Mouse (Mus musculus): ENCODE measurements around the gene Gatad2a. TPM values are rescaled to one million over a fixed set of nuclear protein-coding genes. Genes with fewer than 3 reads are reported as not detected.
"Not testable (repeated sequence)": the region's sequence is repeated elsewhere in the genome, so short reads cannot be mapped to it uniquely, and the experiment has no call there.

Gatad2a gene
- polyA plus RNA-seq, 1 experiment from 2014 or later = 58.9 TPM

DNA sequence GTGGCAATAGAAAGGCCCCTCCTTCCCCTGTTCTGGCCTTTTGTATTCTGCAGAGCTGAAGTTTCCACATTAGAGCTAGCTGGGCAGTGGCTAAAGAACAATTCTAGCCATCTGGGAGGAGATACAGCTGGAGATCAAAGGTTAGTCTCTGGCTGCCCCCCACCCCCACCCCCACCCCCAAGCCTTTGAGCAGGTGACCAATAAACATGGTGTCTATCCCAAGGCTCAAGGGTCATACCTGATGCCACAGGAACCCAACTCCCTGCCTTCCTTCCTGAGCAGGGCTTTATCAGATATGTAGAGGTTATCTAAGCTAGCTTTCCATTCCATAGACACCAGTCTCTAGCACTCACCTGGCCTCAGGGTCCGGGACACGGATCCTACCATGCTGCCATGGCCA, 45.9 kb downstream of the Gatad2a start:
- WGBS = 98% methylated on average over 2 of the region's 2 CpGs
- no peak for DNase-seq (ENCODE audit: low spot score)
- no peak overlapping the region for H3K27ac ChIP-seq

DNA sequence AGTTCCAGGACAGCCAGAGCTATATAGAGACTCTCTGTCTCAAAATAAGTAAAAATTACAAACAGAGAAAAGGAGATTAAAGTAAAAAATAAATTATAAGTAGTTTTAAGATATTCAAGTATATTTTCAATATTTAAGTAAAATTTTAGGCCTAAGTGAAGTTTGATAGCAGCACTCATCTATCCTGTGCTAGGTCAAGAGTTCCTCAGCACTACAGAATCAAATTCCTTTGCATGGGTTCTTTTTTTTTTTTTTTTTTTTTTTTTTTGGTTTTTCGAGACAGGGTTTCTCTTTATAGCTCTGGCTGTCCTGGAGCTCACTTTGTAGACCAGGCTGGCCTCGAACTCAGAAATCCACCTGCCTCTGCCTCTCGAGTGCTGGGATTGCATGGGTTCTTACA, 53.7 kb downstream of the Gatad2a start:
- Histone ChIP-seq H3K4me1 (peaks cover 31% of the 10 kb centered on the region), H3K36me3 (peaks cover 58% of the 10 kb centered on the region)
- H3K27ac ChIP-seq; DNase-seq (ENCODE audit: low spot score); H3K9me3 ChIP-seq (replicated peaks); H3K4me3 ChIP-seq; H3K27me3 ChIP-seq (ENCODE audit: low read depth, poor library complexity, severe bottlenecking): not testable (repeated sequence)
- WGBS = 93% methylated on average over 3 of the region's 3 CpGs

More for the DNA sequence above, 45.9 kb downstream of the Gatad2a start:
- peaks cover 57% of the 10 kb centered on the region for H3K36me3 ChIP-seq
- H3K4me3 ChIP-seq = no peak overlapping the region
- no peaks in the 10 kb centered on the region for H3K27me3 ChIP-seq (ENCODE audit: low read depth, poor library complexity, severe bottlenecking)
- H3K9me3 ChIP-seq (replicated peaks) = no peaks in the 10 kb centered on the region
- no peaks in the 10 kb centered on the region; the same call in 1 of the 2 replicates for H3K4me1 ChIP-seq

DNA sequence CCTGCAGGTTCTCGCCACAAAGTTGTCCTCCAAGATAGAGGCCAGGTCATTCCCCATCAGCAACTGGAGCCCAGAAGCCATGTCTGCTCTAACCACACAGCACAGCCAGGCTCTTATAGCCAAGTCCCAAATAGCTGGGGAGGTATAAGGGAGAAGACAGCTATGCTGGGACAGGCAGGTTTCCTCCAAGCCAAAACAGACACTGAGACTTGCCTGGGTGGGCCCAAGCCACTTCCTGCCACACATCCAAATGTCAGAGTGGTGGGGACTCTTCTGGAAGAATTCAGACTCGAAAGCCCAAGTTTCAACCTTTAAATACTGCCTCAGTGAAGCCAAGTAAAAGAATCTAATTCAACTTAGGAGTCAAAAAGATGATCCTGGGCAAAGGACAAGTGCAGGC, 55.8 kb downstream of the Gatad2a start:
- H3K4me3 ChIP-seq = no peak overlapping the region
- H3K36me3 ChIP-seq = peaks cover 52% of the 10 kb centered on the region
- H3K4me1 ChIP-seq = peaks cover 37% of the 10 kb centered on the region
- WGBS = 90% methylated on average over 2 of the region's 2 CpGs
- H3K27me3 ChIP-seq (ENCODE audit: low read depth, poor library complexity, severe bottlenecking) = no peaks in the 10 kb centered on the region
- peak overlapping the region; percentile 32; the same call in 1 of the 2 replicates for H3K27ac ChIP-seq
- no peaks in the 10 kb centered on the region for H3K9me3 ChIP-seq (replicated peaks)
- no peak for DNase-seq (ENCODE audit: low spot score)

DNA sequence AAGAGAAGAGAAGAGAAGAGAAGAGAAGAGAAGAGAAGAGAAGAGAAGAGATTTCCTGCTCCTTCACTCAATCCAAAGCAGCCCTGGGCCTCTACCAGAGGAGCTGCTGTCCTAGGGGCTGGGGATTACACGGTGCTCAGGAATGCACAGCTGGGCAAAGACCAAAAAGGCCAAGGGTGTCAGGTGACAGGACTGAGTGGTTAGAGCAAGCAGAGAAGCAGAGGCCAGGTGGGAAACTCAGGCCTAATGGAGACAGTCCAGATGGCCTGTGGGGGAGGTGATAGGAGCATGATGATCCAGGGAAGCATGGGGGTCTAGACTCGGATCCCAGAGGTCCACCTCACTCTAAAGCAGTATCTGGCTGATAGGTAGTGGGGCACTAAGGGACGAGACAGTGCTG, 56.6 kb downstream of the Gatad2a start:
- peak overlapping the region; percentile 32; the same call in 1 of the 2 replicates for H3K27ac ChIP-seq
- no peaks in the 10 kb centered on the region for H3K27me3 ChIP-seq (ENCODE audit: low read depth, poor library complexity, severe bottlenecking)
- 33% methylated on average over 3 of the region's 3 CpGs for WGBS
- peak; percentile 64 for DNase-seq (ENCODE audit: low spot score)
- H3K9me3 ChIP-seq (replicated peaks) = no peaks in the 10 kb centered on the region
- H3K4me3 ChIP-seq = no peak overlapping the region
- peaks cover 56% of the 10 kb centered on the region for H3K36me3 ChIP-seq
- peaks cover 37% of the 10 kb centered on the region for H3K4me1 ChIP-seq

DNA sequence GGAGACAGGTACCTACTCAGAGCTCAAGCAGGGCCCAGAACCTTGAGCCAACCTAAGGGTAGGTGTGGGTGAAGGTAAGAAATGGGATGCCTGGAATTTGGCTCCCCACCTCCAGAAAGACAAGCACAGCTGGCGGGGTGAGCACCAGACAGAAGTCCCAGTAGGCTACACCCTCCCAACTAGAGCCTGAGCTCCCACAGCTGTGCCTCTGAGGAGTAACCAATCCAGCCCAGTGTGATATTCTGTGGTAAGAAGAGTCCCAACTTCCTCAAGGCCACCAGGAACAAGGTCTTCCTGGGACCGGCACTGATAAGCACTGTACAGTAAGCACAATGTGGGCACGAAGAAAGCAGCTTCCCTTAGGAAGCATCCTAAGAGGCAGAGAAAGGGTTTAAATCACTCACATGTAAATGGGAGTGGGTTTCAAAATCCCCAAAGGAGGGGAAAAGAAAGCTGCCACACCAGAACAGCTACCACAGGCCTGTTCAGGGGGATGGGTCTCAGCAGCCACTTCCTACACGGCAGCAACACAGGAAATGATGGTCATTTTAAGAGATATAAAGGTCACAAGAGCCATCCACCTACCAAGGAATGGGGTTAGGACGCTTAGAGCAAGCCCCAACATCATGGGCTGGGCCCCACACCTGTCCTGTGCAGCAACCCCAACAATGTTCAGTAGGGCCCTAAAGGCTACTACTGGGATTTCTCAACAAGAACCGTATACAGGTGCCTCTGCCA, 57.8 kb downstream of the Gatad2a start:
- Histone ChIP-seq H3K4me1 (peaks cover 33% of the 10 kb centered on the region), H3K27ac (peak overlapping the region; percentile 16), H3K4me3 (no peak overlapping the region), H3K27me3 (ENCODE audit: low read depth, poor library complexity, severe bottlenecking) (no peaks in the 10 kb centered on the region), H3K36me3 (peaks cover 63% of the 10 kb centered on the region), H3K9me3 (replicated peaks) (no peaks in the 10 kb centered on the region)
- DNase-seq (ENCODE audit: low spot score) = no peak
- WGBS = 88% methylated on average over 6 of the region's 6 CpGs

DNA sequence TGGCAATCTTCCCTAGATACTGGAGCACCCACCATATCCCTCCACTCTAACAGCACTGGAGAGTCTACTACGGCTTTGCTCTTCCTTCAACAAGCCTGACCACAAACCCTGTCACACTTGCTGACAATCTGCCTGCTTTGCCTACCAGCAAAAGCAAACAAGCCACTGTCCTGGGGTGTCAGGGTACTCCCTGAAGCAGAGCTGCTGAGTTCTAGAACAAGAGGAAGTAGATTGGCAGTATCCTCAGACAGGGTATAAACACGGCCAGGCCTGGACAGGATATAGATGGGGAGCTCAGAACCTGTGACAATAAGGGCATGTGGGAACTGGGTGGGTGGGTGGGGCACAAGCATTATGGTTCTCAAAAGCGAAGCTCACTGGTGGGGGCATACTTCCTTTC, 58.7 kb downstream of the Gatad2a start:
- Histone ChIP-seq H3K36me3 (peaks cover 67% of the 10 kb centered on the region), H3K27me3 (ENCODE audit: low read depth, poor library complexity, severe bottlenecking) (no peaks in the 10 kb centered on the region), H3K4me1 (peaks cover 33% of the 10 kb centered on the region), H3K4me3 (no peak overlapping the region), H3K9me3 (replicated peaks) (no peaks in the 10 kb centered on the region), H3K27ac (no peak overlapping the region)
- 89% methylated on average over 3 of the region's 3 CpGs for WGBS
- DNase-seq (ENCODE audit: low spot score) = no peak

DNA sequence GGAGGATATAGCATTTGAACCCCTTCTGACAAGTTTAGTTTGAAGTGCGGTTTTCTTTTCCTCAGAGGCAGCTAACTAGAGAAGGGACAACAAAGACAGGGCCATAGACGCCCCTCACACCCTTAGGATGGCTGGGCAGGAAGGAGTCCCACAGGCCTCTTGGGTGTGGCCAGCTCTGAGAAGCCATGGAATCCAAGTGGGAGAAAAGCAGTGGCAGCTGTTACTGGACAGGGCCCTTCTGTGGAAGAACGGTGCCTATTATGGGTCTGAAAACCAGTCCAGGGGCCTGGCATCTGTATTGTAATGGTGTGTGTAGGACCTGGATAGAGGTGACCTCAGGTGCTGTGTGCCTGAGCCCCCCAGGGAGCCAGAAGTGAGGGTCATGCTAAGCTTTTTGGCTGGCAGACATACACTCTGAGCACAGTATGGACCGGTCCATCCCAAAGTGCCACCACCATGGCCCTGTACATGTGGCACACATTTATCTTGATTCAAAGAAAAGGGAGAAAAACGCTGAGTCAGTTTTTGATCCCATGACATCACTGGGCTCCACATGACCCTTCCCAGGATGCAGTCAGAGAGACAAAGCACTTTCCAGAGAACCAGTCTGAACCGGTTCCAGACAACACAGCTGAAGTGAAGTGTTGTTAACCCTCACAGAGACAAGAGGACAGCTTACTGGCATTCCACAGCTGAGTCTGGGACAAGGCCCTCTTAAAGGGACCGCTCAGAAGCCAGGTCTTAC, 60.0 kb downstream of the Gatad2a start:
- Histone ChIP-seq H3K27ac (0 out of 2 replicates have a peak overlapping the region, but pooled peaks have one; percentile 27), H3K9me3 (replicated peaks) (no peaks in the 10 kb centered on the region), H3K27me3 (ENCODE audit: low read depth, poor library complexity, severe bottlenecking) (no peaks in the 10 kb centered on the region), H3K4me1 (peaks cover 33% of the 10 kb centered on the region), H3K36me3 (peaks cover 76% of the 10 kb centered on the region), H3K4me3 (no peak overlapping the region)
- DNase-seq (ENCODE audit: low spot score) = no peak
- 72% methylated on average over 7 of the region's 7 CpGs for WGBS

DNA sequence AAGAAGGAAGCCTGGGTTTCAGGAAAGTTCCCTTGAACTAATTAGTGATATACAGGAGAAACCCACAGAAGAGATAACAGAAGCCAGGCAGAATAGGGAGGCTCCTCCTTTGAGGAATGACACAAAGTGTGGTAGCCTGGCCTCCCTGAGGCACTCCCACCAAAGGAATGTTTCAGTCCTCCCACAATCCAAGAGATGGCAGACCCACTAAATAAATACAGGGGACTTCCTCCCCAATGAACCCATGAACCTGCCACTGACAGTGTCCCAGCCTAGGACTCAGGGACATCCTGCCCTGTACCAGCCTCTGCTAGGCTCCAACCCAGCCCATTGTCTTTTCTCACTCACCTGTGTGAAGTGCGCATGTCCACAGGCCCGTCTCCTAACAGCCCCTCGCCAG, 60.8 kb downstream of the Gatad2a start:
- no peaks in the 10 kb centered on the region for H3K9me3 ChIP-seq (replicated peaks)
- H3K27ac ChIP-seq = no peak overlapping the region
- 95% methylated on average over 3 of the region's 3 CpGs for WGBS
- no peak for DNase-seq (ENCODE audit: low spot score)
- H3K27me3 ChIP-seq (ENCODE audit: low read depth, poor library complexity, severe bottlenecking) = no peaks in the 10 kb centered on the region
- peaks cover 29% of the 10 kb centered on the region for H3K4me1 ChIP-seq
- H3K4me3 ChIP-seq = no peak overlapping the region
- peaks cover 79% of the 10 kb centered on the region for H3K36me3 ChIP-seq

DNA sequence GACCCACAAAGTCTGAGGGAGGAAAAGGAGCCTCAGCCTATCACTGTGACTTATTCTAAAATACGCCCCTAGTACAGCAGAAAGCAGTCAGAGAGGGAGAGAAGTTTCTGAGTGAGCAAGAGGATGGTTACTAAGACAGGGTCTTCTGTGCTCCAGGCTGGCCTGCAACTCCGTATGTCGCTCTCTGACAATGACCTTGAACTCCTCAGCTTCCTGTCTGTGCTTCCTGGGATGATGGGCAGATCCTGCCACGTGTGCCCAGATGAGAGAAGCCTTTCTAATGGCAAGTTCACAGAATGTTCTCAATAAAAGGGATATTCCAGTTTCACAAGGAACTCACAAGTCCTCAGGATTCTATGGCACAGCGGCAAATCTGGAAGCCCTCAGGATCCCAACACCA, 61.6 kb downstream of the Gatad2a start:
- Histone ChIP-seq H3K4me1 (peaks cover 20% of the 10 kb centered on the region), H3K27ac (no peak overlapping the region), H3K36me3 (peaks cover 74% of the 10 kb centered on the region), H3K4me3 (no peak overlapping the region), H3K9me3 (replicated peaks) (no peaks in the 10 kb centered on the region), H3K27me3 (ENCODE audit: low read depth, poor library complexity, severe bottlenecking) (no peaks in the 10 kb centered on the region)
- WGBS = 91% methylated on average over 5 of the region's 5 CpGs
- DNase-seq (ENCODE audit: low spot score) = no peak

DNA sequence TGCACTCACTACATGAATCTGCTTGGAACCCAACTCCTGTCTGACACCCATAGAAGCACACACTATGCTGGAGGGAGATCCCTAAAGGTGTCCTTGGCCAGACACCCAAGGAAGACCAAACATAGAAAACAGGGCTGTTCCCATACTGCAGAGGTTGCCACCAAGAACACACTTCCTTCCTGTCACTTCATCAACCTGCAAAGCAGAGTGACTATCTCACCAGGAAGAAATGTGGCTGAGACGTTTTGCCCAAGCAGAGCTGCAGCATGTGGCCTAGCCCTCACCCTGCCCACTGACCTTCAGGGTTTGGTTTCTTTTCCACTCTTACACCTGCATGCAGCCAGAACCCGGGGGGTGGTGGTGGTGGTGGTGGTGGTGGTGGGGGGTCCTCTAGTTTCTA, 62.4 kb downstream of the Gatad2a start:
- H3K36me3 ChIP-seq = peaks cover 80% of the 10 kb centered on the region

DNA sequence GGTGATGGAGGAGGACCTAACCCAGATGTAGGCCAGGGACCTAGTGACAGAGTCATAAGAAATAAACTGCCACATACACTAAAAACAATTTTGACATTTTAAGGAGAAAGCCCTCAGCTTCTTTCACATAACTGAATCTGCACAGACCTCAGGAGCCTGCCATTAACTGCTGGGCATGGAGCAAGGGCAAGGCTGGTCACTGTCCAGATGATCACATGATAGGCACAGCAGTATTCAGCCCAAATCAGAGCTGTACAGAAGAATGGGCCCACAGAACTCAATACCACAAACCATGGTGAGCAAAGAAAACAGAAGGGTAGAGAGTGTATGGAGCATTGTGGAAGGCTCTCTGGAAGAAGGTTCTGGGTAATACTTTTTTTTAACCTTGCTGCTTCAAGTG, 69.3 kb downstream of the Gatad2a start:
- H3K9me3 ChIP-seq (replicated peaks) = no peaks in the 10 kb centered on the region
- no peak overlapping the region for H3K27ac ChIP-seq
- no peaks in the 10 kb centered on the region for H3K27me3 ChIP-seq (ENCODE audit: low read depth, poor library complexity, severe bottlenecking)
- H3K4me3 ChIP-seq = no peak overlapping the region
- no peak for DNase-seq (ENCODE audit: low spot score)
- H3K4me1 ChIP-seq = 0 out of 2 replicates have a peak, but pooled peaks cover 1% of the 10 kb centered on the region
- peaks cover 65% of the 10 kb centered on the region for H3K36me3 ChIP-seq

More for the DNA sequence above, 62.4 kb downstream of the Gatad2a start:
- H3K27me3 ChIP-seq (ENCODE audit: low read depth, poor library complexity, severe bottlenecking) = no peaks in the 10 kb centered on the region
- no peak for DNase-seq (ENCODE audit: low spot score)
- peaks cover 13% of the 10 kb centered on the region for H3K4me1 ChIP-seq
- H3K27ac ChIP-seq = no peak overlapping the region
- no peaks in the 10 kb centered on the region for H3K9me3 ChIP-seq (replicated peaks)
- WGBS = 86% methylated on average over 2 of the region's 2 CpGs
- no peak overlapping the region for H3K4me3 ChIP-seq

DNA sequence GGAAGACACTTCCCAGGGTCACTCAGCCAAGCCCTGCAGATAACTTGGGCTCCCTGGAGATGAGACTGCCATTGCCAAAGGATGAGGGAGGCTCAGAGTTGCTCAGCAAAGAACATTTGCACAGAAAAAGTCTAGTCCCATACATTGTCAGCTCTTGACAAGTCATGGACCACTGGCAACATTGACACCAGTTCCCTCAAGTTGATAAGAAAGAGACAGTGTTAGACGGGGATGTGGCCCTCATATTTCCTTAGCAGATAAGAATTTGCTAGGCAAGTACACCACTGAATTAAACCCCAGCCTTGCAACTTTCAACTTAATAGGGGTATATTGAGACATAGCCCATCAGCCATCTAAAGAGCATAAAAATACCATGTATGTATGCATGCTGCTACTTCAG, 72.2 kb downstream of the Gatad2a start:
- Histone ChIP-seq H3K27ac (no peak overlapping the region), H3K4me1 (peaks cover 23% of the 10 kb centered on the region), H3K36me3 (peaks cover 58% of the 10 kb centered on the region), H3K9me3 (replicated peaks) (no peaks in the 10 kb centered on the region), H3K4me3 (no peak overlapping the region), H3K27me3 (ENCODE audit: low read depth, poor library complexity, severe bottlenecking) (no peaks in the 10 kb centered on the region)
- no peak for DNase-seq (ENCODE audit: low spot score)
- WGBS = 76% methylated on average over 1 of the region's 1 CpGs

DNA sequence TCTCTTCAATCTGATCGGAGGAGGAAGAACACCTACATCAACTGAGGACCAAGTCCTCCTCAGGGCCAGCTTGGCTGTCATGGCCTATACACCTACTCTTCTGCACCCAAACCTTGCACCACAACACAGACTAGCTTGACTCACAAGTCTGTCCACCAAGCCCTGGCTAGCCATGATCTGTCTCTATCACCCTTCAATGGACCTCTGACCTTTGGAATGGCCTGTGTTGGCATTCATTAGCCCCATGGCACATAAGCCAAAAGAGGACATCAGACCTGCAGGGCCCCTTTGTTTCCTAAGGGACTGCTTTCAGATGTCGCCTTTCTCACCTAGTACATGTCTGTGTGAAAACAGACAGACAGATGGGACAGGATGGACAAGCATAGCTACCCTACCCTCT, 75.0 kb downstream of the Gatad2a start:
- H3K27ac ChIP-seq = peak overlapping the region; percentile 79
- H3K4me1 ChIP-seq = peaks cover 23% of the 10 kb centered on the region

More for the DNA sequence above, 75.0 kb downstream of the Gatad2a start:
- Histone ChIP-seq H3K36me3 (peaks cover 53% of the 10 kb centered on the region), H3K27me3 (ENCODE audit: low read depth, poor library complexity, severe bottlenecking) (no peaks in the 10 kb centered on the region), H3K4me3 (no peak overlapping the region), H3K9me3 (replicated peaks) (no peaks in the 10 kb centered on the region)
- no peak for DNase-seq (ENCODE audit: low spot score)
- WGBS = 96% methylated on average over 2 of the region's 2 CpGs
